Mouse (Mus musculus): ENCODE measurements at regions not wholly inside any gene's neighbourhood (a gene's known extent, or its start where the extent isn't known, plus 50 kb on each side); places are given as distances from the start of the nearest gene placed in this dataset.

GRCm38 (mm10) chr16:39102151-39102550 is 209.7 kb downstream of the Igsf11 start:
- no peak for DNase-seq (ENCODE audit: low spot score in 2 of 2)

- DNase-seq (ENCODE audit: low spot score in 2 of 2), result no peak
Measured at GRCm38 (mm10) chr16:39103360-39104095, 211.1 kb downstream of the Igsf11 start.

- DNase-seq (ENCODE audit: low spot score in 2 of 2), result peak in 1 of 2 experiments; percentile 28
Measured at GRCm38 (mm10) chr16:39109383-39110033, 217.0 kb downstream of the Igsf11 start.

GRCm38 (mm10) chr16:39110089-39110488 is 217.6 kb downstream of the Igsf11 start:
- DNase-seq (ENCODE audit: low spot score in 2 of 2), result no peak

- no peak for DNase-seq (ENCODE audit: low spot score in 2 of 2)
Measured at GRCm38 (mm10) chr16:39118059-39118458, 225.6 kb downstream of the Igsf11 start.

- DNase-seq (ENCODE audit: low spot score in 2 of 2), result no peak
Measured at GRCm38 (mm10) chr16:39119811-39120210, 227.3 kb downstream of the Igsf11 start.

- DNase-seq (ENCODE audit: low spot score in 2 of 2), result no peak
Measured at GRCm38 (mm10) chr16:39123445-39123952, 231.0 kb downstream of the Igsf11 start.

GRCm38 (mm10) chr16:39132459-39132858 is 240.0 kb downstream of the Igsf11 start:
- DNase-seq (ENCODE audit: low spot score in 2 of 2), result no peak

- no peak for DNase-seq (ENCODE audit: low spot score in 2 of 2)
Measured at GRCm38 (mm10) chr16:39135777-39136176, 243.3 kb downstream of the Igsf11 start.

GRCm38 (mm10) chr16:39147151-39147550 is 254.7 kb downstream of the Igsf11 start:
- DNase-seq (ENCODE audit: low spot score in 2 of 2), result no peak

GRCm38 (mm10) chr16:39151325-39152318 is 259.2 kb downstream of the Igsf11 start:
- no peak for DNase-seq (ENCODE audit: low spot score in 2 of 2)

GRCm38 (mm10) chr16:39158893-39159292 is 266.4 kb downstream of the Igsf11 start:
- DNase-seq (ENCODE audit: low spot score in 2 of 2), result no peak

- no peak for DNase-seq (ENCODE audit: low spot score in 2 of 2)
Measured at GRCm38 (mm10) chr16:39159725-39160124, 267.3 kb downstream of the Igsf11 start.

- DNase-seq (ENCODE audit: low spot score in 2 of 2), result no peak
Measured at GRCm38 (mm10) chr16:39162684-39163083, 270.2 kb downstream of the Igsf11 start.

- no peak for DNase-seq (ENCODE audit: low spot score in 2 of 2)
Measured at GRCm38 (mm10) chr16:39191861-39192260, 299.4 kb downstream of the Igsf11 start.

GRCm38 (mm10) chr16:39195431-39195830 is 303.0 kb downstream of the Igsf11 start:
- DNase-seq (ENCODE audit: low spot score in 2 of 2), result no peak

GRCm38 (mm10) chr16:39196896-39197295 is 304.4 kb downstream of the Igsf11 start:
- DNase-seq (ENCODE audit: low spot score in 2 of 2), result no peak

GRCm38 (mm10) chr16:39223551-39223950 is 331.1 kb downstream of the Igsf11 start:
- no peak for DNase-seq (ENCODE audit: low spot score in 2 of 2)

GRCm38 (mm10) chr16:39229501-39229900 is 337.0 kb downstream of the Igsf11 start:
- DNase-seq (ENCODE audit: low spot score in 2 of 2), result no peak

- no peak for DNase-seq (ENCODE audit: low spot score in 2 of 2)
Measured at GRCm38 (mm10) chr16:39230439-39230838, 338.0 kb downstream of the Igsf11 start.

- no peak for DNase-seq (ENCODE audit: low spot score in 2 of 2)
Measured at GRCm38 (mm10) chr16:39234290-39234689, 341.8 kb downstream of the Igsf11 start.

- no peak for DNase-seq (ENCODE audit: low spot score in 2 of 2)
Measured at GRCm38 (mm10) chr16:39273490-39273889, 381.0 kb downstream of the Igsf11 start.

Data from spleen, postnatal 10 days (tissue).